Mouse (Mus musculus) cerebellum, adult 2 months (tissue): Measurements from ENCODE around the gene Grin2d.

Experiments
- CTCF ChIP-seq: fragments of 200-500 bp; IDR thresholded peaks from 2 replicates; pipeline ENCODE4 v1.5.1; 2011; ENCODE audit warnings: low read depth, mild to moderate bottlenecking, control low read depth, low read length, moderate library complexity, borderline replicate concordance; ENCODE audit not compliant: insufficient read depth
- POLR2A ChIP-seq: fragments of 200-500 bp; IDR thresholded peaks from 2 replicates; pipeline ENCODE4 v1.6.1; 2011; ENCODE audit warnings: low read length, control low read depth, borderline replicate concordance; ENCODE audit not compliant: insufficient read depth

DNA sequence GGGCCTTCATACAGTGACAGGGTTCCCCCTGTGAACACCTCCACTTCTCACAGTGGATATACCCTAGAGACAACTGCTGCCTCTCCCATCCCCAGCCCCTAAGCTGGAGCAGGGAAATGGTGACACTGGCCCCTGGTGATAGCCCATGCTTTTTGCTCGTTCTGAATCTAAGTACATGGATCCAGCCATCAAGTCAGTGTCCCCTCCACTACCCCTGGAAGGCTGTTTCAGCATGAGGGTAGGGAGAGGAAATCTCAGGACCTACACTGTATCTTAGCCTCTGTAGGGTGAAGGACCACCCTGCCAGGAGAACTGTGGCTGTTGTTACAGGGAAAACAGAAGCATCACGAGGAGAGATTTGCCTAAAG lies 62.2 kb downstream of the Grin2d start:
- no peak for TF ChIP-seq POLR2A
- TF ChIP-seq CTCF, result no peak
